ENCODE assay signal across 7 mouse cellular contexts in genomic region chr10:21998503-21999180, GRCm38 (mm10).
DNase-seq lines count a peak whose midpoint lies in the region; ATAC-seq and TF ChIP-seq lines count a peak whose summit lies in the region.

No protein-coding gene starts in this region.

- TF ChIP-seq CTCF in lung, embryonic 14.5 days (IDR thresholded peaks at IDR 0.05; ENCODE audit: low read depth) = no peak
- no peak for TF ChIP-seq CTCF in intestine, postnatal 0 days (IDR thresholded peaks at IDR 0.05; ENCODE audit: low read depth)

- no peak for ATAC-seq in lung, embryonic 14.5 days (ENCODE audit: insufficient read depth)
- no peak for ATAC-seq in embryonic facial prominence, embryonic 13.5 days (ENCODE audit: insufficient number of reproducible peaks, insufficient read depth, low FRiP score, low TSS enrichment, low read depth)
- ATAC-seq in intestine, postnatal 0 days = no peak
- no peak for ATAC-seq in neural tube, embryonic 13.5 days (ENCODE audit: low read depth)

- H3K9ac ChIP-seq in lung, embryonic 14.5 days = no peak overlapping the region; the same call in 1 of the 2 replicates
- peak overlapping the region; percentile 47 for H3K9ac ChIP-seq in embryonic facial prominence, embryonic 13.5 days
- H3K9ac ChIP-seq in intestine, postnatal 0 days (ENCODE audit: low read depth, low read length) = peak overlapping the region; percentile 42
- no peak overlapping the region for H3K9ac ChIP-seq in neural tube, embryonic 13.5 days

- H3K27ac ChIP-seq in lung, embryonic 14.5 days (ENCODE audit: low read depth) = no peak overlapping the region
- H3K27ac ChIP-seq in embryonic facial prominence, embryonic 13.5 days = no peak overlapping the region
- H3K27ac ChIP-seq in intestine, postnatal 0 days (ENCODE audit: low read depth, low read length) = peak overlapping the region; percentile 28; the same call in 1 of the 2 replicates
- no peak overlapping the region for H3K27ac ChIP-seq in neural tube, embryonic 13.5 days (replicated peaks)

- no peaks in the 10 kb centered on the region for H3K4me1 ChIP-seq in lung, embryonic 14.5 days (ENCODE audit: insufficient read depth)
- peaks cover 34% of the 10 kb centered on the region for H3K4me1 ChIP-seq in embryonic facial prominence, embryonic 13.5 days
- 0 out of 2 replicates have a peak, but pooled peaks cover 3% of the 10 kb centered on the region for H3K4me1 ChIP-seq in intestine, postnatal 0 days (replicated peaks; ENCODE audit: control insufficient read depth, insufficient read depth, low read length)
- peaks cover 9% of the 10 kb centered on the region for H3K4me1 ChIP-seq in neural tube, embryonic 13.5 days (replicated peaks)

- no peaks in the 10 kb centered on the region for H3K27me3 ChIP-seq in lung, embryonic 14.5 days (ENCODE audit: insufficient read depth, low read length)
- no peaks in the 10 kb centered on the region for H3K27me3 ChIP-seq in embryonic facial prominence, embryonic 13.5 days
- no peaks in the 10 kb centered on the region for H3K27me3 ChIP-seq in intestine, postnatal 0 days (replicated peaks; ENCODE audit: control insufficient read depth, insufficient read depth, low read length)
- H3K27me3 ChIP-seq in neural tube, embryonic 13.5 days = no peaks in the 10 kb centered on the region

- 71% methylated on average over 28 of the region's 28 CpGs for WGBS in lung, embryonic 14.5 days
- whole genome bisulfite sequencing in embryonic facial prominence, embryonic 13.5 days = 83% methylated on average over 28 of the region's 28 CpGs
- WGBS in intestine, postnatal 0 days = 79% methylated on average over 28 of the region's 28 CpGs
- WGBS in neural tube, embryonic 13.5 days = 87% methylated on average over 28 of the region's 28 CpGs

- DNase-seq in lung, embryonic 14.5 days = no peak
- DNase-seq in lung, postnatal 4 days = no peak
- no peak for DNase-seq in cerebellum, postnatal 14 days
- no peak for DNase-seq in adrenal gland, adult 2 months

- peaks cover 17% of the 10 kb centered on the region; the same call in 1 of the 2 replicates for H3K36me3 ChIP-seq in lung, embryonic 14.5 days (ENCODE audit: insufficient read depth)
- peaks cover 27% of the 10 kb centered on the region for H3K36me3 ChIP-seq in embryonic facial prominence, embryonic 13.5 days
- peaks cover 37% of the 10 kb centered on the region for H3K36me3 ChIP-seq in intestine, postnatal 0 days (ENCODE audit: control insufficient read depth, insufficient read depth)
- H3K36me3 ChIP-seq in neural tube, embryonic 13.5 days = peaks cover 34% of the 10 kb centered on the region

- H3K9me3 ChIP-seq in lung, embryonic 14.5 days (ENCODE audit: low read depth, low read length) = no peaks in the 10 kb centered on the region
- no peaks in the 10 kb centered on the region for H3K9me3 ChIP-seq in embryonic facial prominence, embryonic 13.5 days
- no peaks in the 10 kb centered on the region for H3K9me3 ChIP-seq in intestine, postnatal 0 days (ENCODE audit: control insufficient read depth)
- no peaks in the 10 kb centered on the region for H3K9me3 ChIP-seq in neural tube, embryonic 13.5 days

- peak overlapping the region; percentile 21 for H3K4me3 ChIP-seq in lung, embryonic 14.5 days (ENCODE audit: low read depth, low read length)
- H3K4me3 ChIP-seq in embryonic facial prominence, embryonic 13.5 days = peak overlapping the region; percentile 29
- peak overlapping the region; percentile 61 for H3K4me3 ChIP-seq in intestine, postnatal 0 days (ENCODE audit: low read depth, low read length)
- H3K4me3 ChIP-seq in neural tube, embryonic 13.5 days = no peak overlapping the region

- peak overlapping the region; percentile 43 for H3K4me2 ChIP-seq in lung, embryonic 14.5 days
- H3K4me2 ChIP-seq in embryonic facial prominence, embryonic 13.5 days = peak overlapping the region; percentile 82
- peak overlapping the region; percentile 70 for H3K4me2 ChIP-seq in intestine, postnatal 0 days (replicated peaks; ENCODE audit: low read depth)
- H3K4me2 ChIP-seq in neural tube, embryonic 13.5 days = peak overlapping the region; percentile 4; the same call in 1 of the 2 replicates

Comparison
In these comparisons a context has a peak if more than half of its experiments do, and no peak if none do; other contexts are left out.
1. H3K4me2 ChIP-seq: peak in every context shown above with its lines; median percentile 82 in embryonic facial prominence, embryonic 13.5 days; 70 in intestine, postnatal 0 days; 43 in lung, embryonic 14.5 days; 4 in neural tube, embryonic 13.5 days.
2. H3K9ac ChIP-seq: peak in embryonic facial prominence, embryonic 13.5 days (single experiment) and intestine, postnatal 0 days (single experiment); none in lung, embryonic 14.5 days (single experiment) and neural tube, embryonic 13.5 days (single experiment).